Mouse (Mus musculus): ENCODE results near the gene Sectm1a. TPM values are rescaled to one million over a fixed set of nuclear protein-coding genes. Genes with fewer than 3 reads are reported as not detected.
A peak's percentile ranks its signal among the peaks of the same experiment; 100 is the strongest.

Sectm1a gene
- polyA plus RNA-seq (2015; fragmentation: Nextera tagmentation; extraction: Ambion mirVana) = 0.11 TPM in 1 of 2 replicates, not detected in the other

DNA sequence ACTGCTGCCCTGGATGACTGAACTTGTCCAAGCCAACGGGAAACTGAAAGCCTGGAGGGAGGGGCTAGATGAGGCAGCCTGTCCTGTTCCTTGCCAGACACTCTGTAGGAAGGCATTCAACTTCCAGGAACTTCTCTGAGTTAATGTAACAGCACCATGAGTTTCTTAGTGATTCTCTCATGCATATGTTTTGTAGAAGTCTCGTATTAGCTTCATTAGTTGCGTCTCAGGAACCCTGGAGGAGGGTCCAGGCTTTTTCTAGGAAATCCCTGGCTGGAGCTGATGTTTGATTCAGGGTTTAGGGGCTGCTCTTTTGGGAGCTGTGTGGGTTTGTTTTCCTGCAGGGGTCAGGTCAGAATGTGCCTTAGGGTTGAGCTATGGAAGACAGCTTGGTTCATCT is at the start of gene Sectm1a:
TSS of gene Sectm1a (minus strand) at position 101 of the 400 bp plus-strand sequence.
- WGBS = 61% methylated on average over 3 of the region's 3 CpGs
- Histone ChIP-seq H3K27ac (replicated peaks) (no peak within 1 kb of the TSS), H3K4me1 (peaks cover 3% of the 10 kb centered on the region), H3K9ac (no peak within 1 kb of the TSS), H3K4me2 (no peak within 1 kb of the TSS), H3K27me3 (replicated peaks) (peaks cover 3% of the 10 kb centered on the region; the same call in 1 of the 2 replicates), H3K4me3 (no peak within 1 kb of the TSS), H3K9me3 (no peaks in the 10 kb centered on the region), H3K36me3 (no peaks in the 10 kb centered on the region)
- ATAC-seq (ENCODE audit: extremely low read depth, insufficient number of reproducible peaks, low FRiP score, low TSS enrichment) = no peak

DNA sequence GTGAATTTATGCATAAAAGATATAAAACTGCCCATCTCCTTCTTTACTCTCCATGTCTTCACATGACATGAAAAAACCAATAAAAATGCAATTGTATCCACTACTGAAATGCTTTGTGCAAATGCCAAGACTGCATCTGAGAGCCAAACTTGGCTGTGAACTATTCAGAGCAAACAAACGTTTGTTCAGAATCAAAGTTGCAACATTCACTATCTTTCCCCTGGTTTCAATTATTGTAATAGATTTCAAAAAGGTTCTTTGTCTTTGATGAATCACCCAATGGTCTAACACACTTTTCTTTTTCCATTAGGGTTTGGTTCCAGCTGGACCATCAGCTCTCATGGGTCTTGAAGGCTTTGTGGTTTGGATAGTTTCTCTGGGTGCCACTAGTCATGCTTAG is 48.6 kb upstream of the Sectm1a start:
- ATAC-seq (ENCODE audit: extremely low read depth, insufficient number of reproducible peaks, low FRiP score, low TSS enrichment) = no peak
- Histone ChIP-seq H3K27me3 (replicated peaks) (no peaks in the 10 kb centered on the region; the same call in none of the 2 replicates), H3K4me1 (peaks cover 10% of the 10 kb centered on the region), H3K4me2 (no peak overlapping the region), H3K4me3 (no peak overlapping the region), H3K27ac (replicated peaks) (no peak overlapping the region), H3K36me3 (no peaks in the 10 kb centered on the region), H3K9me3 (no peaks in the 10 kb centered on the region), H3K9ac (no peak overlapping the region)
- WGBS = 62% methylated on average over 1 of the region's 1 CpGs

DNA sequence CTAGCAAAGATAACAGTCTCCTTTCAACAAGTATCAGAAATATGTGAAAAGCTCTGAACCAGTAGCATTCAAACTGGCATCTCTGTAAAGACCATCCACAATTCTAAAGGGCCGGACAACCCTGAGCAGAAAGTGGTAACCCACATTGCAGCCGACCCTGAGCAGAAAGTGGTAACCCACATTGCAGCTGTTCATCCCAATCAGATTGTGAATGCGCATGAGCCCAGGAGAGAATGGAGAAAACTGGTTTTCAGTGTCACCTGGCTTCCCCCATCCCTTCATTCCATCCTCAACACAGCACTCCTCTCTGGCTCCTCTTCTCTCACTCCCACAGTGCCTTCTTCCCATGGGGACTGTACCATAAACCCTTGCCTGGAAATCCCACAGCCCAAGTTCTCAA is 46.4 kb upstream of the Sectm1a start:
- no peak overlapping the region for H3K9ac ChIP-seq
- 82% methylated on average over 3 of the region's 3 CpGs for WGBS
- ATAC-seq (ENCODE audit: extremely low read depth, insufficient number of reproducible peaks, low FRiP score, low TSS enrichment) = no peak
- peaks cover 9% of the 10 kb centered on the region for H3K4me1 ChIP-seq
- no peaks in the 10 kb centered on the region; the same call in none of the 2 replicates for H3K27me3 ChIP-seq (replicated peaks)
- no peak overlapping the region for H3K4me3 ChIP-seq
- H3K9me3 ChIP-seq = no peaks in the 10 kb centered on the region
- H3K4me2 ChIP-seq = no peak overlapping the region
- no peak overlapping the region for H3K27ac ChIP-seq (replicated peaks)
- no peaks in the 10 kb centered on the region for H3K36me3 ChIP-seq

DNA sequence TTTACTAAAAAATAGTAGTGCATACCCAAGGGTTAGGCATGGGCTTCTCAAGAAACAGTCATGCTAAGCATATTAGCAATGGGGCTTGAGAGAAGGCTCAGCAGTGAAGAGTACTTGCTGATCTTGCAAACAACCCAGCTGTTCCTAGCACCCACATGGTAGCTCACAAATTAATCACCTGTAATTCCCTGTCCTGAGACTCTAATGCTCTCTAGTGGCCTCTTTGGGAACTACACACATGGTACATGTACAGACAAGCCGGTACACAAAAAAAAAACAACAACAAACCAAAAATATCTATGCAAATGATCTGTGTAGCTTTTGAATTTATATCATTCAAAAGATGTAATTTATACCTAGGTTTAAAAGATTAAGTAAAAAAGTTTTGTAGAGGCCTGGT is 45.4 kb upstream of the Sectm1a start:
- 74% methylated on average over 1 of the region's 1 CpGs for WGBS
- peak overlapping the region; percentile 8; the same call in 1 of the 2 replicates for H3K27ac ChIP-seq (replicated peaks)
- no peak for ATAC-seq (ENCODE audit: extremely low read depth, insufficient number of reproducible peaks, low FRiP score, low TSS enrichment)
- no peak overlapping the region for H3K9ac ChIP-seq
- peaks cover 20% of the 10 kb centered on the region for H3K4me1 ChIP-seq
- no peaks in the 10 kb centered on the region; the same call in none of the 2 replicates for H3K27me3 ChIP-seq (replicated peaks)
- no peak overlapping the region for H3K4me2 ChIP-seq
- no peaks in the 10 kb centered on the region for H3K36me3 ChIP-seq
- H3K4me3 ChIP-seq = no peak overlapping the region
- no peaks in the 10 kb centered on the region for H3K9me3 ChIP-seq

DNA sequence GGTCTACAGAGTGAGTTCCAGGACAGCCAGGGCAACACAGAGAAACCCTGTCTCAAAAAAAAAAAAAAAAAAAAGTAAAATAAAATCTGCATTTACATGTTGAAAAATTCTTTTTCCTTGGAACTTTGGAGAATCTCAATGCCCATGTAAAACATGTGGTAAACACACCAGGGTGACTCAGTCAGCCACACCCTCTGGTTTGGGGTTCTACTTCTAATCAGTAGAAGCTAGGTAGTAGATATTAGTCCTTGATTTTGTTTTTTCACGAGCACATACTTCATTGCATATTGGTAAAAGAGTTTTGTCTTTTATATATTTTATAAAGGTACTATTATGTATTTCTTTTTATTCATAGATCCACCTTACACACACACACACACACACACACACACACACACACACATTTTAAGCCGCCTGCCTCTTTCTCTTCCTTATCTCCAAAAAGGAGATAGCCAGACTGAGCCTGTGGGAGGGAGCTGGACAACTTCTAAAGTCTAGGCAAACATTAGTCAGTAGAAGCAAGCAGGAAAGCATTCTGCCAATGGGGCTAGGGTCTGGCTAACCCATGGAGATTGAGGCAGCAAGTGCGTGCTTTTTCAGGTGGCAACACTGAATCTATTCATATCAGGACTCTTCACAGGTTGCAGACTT is 44.6 kb upstream of the Sectm1a start:
- Histone ChIP-seq H3K27me3 (replicated peaks) (no peaks in the 10 kb centered on the region; the same call in none of the 2 replicates), H3K27ac (replicated peaks) (peak overlapping the region; percentile 8; the same call in 1 of the 2 replicates), H3K9me3 (no peaks in the 10 kb centered on the region), H3K4me2 (no peak overlapping the region), H3K36me3 (no peaks in the 10 kb centered on the region), H3K4me1 (peaks cover 27% of the 10 kb centered on the region), H3K9ac (no peak overlapping the region), H3K4me3 (no peak overlapping the region)
- ATAC-seq (ENCODE audit: extremely low read depth, insufficient number of reproducible peaks, low FRiP score, low TSS enrichment) = no peak
- WGBS = 51% methylated on average over 3 of the region's 3 CpGs

DNA sequence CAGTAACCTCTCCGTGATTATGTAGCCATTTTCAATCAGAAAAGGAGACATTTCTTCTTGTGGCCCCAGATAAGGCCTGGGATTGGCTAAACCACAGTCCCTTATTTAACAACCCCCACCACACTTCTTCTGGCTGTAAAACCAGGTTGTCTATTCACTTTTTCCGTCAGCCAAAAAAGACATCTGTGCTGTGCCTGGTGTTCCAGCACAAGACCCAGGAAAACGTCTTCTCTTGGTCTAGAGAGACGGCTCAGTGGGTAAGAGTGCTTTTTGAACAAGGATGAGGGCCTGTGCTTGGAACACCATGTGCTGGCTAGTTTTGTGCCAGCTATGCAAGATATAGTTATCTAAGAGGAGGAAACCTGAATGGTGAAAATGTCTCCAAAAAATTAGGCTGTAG is 42.4 kb upstream of the Sectm1a start:
- no peak overlapping the region for H3K9ac ChIP-seq
- no peaks in the 10 kb centered on the region; the same call in 1 of the 2 replicates for H3K27me3 ChIP-seq (replicated peaks)
- WGBS = 79% methylated on average over 4 of the region's 4 CpGs
- peaks cover 28% of the 10 kb centered on the region for H3K4me1 ChIP-seq
- no peak overlapping the region for H3K27ac ChIP-seq (replicated peaks)
- no peaks in the 10 kb centered on the region for H3K36me3 ChIP-seq
- no peaks in the 10 kb centered on the region for H3K9me3 ChIP-seq
- no peak for ATAC-seq (ENCODE audit: extremely low read depth, insufficient number of reproducible peaks, low FRiP score, low TSS enrichment)
- H3K4me3 ChIP-seq = no peak overlapping the region
- no peak overlapping the region for H3K4me2 ChIP-seq

DNA sequence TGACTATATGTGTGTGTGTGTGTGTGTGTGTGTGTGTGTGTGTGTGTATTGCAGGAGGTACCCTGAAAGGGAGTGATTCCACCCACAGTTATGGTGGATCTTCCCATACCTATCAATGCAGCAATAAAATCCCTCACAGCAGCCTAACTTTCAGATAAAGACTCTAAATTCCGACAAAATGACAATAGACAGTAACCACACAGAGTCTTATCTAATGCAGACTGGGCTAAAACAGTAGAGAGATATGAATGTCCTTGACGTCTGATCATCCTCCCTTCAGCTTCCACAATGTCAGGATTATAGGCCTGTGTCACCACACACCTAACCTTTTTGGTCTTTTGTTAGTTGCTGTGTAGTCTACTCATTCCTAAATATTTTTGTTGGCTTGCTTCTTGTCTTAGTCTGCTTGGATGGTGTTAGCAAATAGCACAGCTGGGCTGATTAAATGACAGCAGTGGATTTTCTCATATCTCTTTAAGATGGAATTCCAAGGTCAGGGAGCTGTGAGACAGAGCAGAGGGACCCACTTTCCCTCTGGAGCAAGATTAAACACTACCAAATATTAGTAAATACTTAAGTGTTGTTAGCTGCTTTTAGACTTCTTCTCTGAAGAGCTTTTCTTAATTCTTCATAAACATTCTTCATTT is 41.1 kb upstream of the Sectm1a start:
- H3K27ac ChIP-seq (replicated peaks) = peak overlapping the region; percentile 86
- 0 out of 2 replicates have a peak overlapping the region, but pooled peaks have one; percentile 28 for H3K9ac ChIP-seq
- WGBS = 5% methylated on average over 2 of the region's 2 CpGs

DNA sequence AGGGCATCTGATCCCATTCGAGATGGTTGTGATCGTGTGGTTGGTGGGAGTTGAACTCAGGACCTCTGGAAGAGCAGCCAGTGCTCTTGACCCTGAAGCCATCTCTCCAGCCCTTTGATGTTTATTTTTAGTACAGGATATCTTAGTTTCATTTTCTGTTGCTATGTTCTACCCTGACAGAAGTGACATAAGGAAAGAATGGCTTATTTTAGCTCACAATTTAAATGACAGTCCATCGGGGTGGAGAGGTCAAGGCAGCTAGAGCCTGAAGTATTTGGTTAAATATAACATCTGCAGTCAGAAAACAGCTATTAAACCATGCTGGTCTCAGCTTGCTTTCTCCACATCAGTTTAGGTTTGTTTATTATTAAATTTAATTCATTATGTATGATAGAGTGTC is 40.1 kb upstream of the Sectm1a start:
- Histone ChIP-seq H3K27ac (replicated peaks) (peak overlapping the region; percentile 86), H3K4me1 (peaks cover 27% of the 10 kb centered on the region), H3K4me3 (no peak overlapping the region), H3K9me3 (no peaks in the 10 kb centered on the region), H3K36me3 (no peaks in the 10 kb centered on the region), H3K27me3 (replicated peaks) (peaks cover 6% of the 10 kb centered on the region; the same call in 1 of the 2 replicates), H3K4me2 (no peak overlapping the region), H3K9ac (no peak overlapping the region)
- no peak for ATAC-seq (ENCODE audit: extremely low read depth, insufficient number of reproducible peaks, low FRiP score, low TSS enrichment)
- 45% methylated on average over 3 of the region's 3 CpGs for WGBS

More for the DNA sequence above, 41.1 kb upstream of the Sectm1a start:
- no peaks in the 10 kb centered on the region for H3K9me3 ChIP-seq
- no peaks in the 10 kb centered on the region for H3K36me3 ChIP-seq
- ATAC-seq (ENCODE audit: extremely low read depth, insufficient number of reproducible peaks, low FRiP score, low TSS enrichment) = no peak
- no peak overlapping the region for H3K4me2 ChIP-seq
- no peaks in the 10 kb centered on the region for H3K27me3 ChIP-seq (replicated peaks)
- peaks cover 28% of the 10 kb centered on the region for H3K4me1 ChIP-seq
- no peak overlapping the region for H3K4me3 ChIP-seq

DNA sequence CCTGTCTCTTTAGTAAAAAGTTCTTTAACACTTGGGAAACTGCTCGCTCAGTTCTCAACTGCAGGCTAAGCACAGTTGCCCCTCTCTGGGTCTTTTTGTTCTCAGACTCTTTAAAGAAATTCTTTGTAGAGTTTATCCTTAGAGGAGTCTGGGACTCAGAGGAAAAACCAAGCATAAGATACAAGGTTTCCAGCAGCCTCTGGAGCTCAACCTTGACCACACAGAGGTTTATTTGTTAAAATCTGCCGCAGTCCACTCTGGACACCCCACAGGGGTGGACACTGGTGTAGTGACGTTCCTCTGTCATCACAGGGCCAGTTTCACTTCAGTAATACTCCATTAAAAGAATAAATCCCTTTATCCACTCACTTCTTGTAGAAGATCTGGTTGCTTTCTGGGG is 37.6 kb upstream of the Sectm1a start, which contains the start of gene Tex19.2:
TSS of gene Tex19.2 (minus strand) at position 101 of the 400 bp plus-strand sequence.
- no peaks in the 10 kb centered on the region for H3K36me3 ChIP-seq
- H3K27me3 ChIP-seq (replicated peaks) = peaks cover 16% of the 10 kb centered on the region
- no peak within 1 kb of the TSS for H3K27ac ChIP-seq (replicated peaks)
- peaks cover 22% of the 10 kb centered on the region for H3K4me1 ChIP-seq
- ATAC-seq (ENCODE audit: extremely low read depth, insufficient number of reproducible peaks, low FRiP score, low TSS enrichment) = no peak
- H3K9me3 ChIP-seq = no peaks in the 10 kb centered on the region
- 82% methylated on average over 3 of the region's 3 CpGs for WGBS
- no peak within 1 kb of the TSS for H3K4me3 ChIP-seq
- H3K9ac ChIP-seq = no peak within 1 kb of the TSS
- no peak within 1 kb of the TSS for H3K4me2 ChIP-seq

DNA sequence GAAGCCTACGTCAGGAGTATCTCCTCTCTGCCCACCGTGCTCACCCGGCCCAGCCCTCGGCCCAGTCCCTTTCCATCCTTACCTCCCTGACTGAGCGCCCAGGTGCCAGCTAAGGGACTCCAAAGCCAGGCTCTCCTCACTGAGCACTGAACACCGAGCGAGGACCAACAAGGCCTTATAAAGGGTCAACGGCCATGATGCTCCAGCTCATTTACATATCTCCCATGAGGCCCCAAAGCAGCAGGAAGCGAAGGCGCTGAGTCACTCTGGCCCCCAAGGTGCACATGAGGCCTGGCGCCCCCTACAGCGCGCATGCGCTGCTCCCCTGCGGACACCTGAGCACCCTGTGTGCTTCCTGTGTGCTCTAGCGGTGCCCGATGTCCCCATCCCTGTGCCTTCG is 37.1 kb upstream of the Sectm1a start:
- Histone ChIP-seq H3K4me1 (peaks cover 22% of the 10 kb centered on the region), H3K36me3 (no peaks in the 10 kb centered on the region), H3K4me3 (no peak overlapping the region), H3K9ac (no peak overlapping the region), H3K27me3 (replicated peaks) (peaks cover 20% of the 10 kb centered on the region), H3K27ac (replicated peaks) (no peak overlapping the region), H3K9me3 (no peaks in the 10 kb centered on the region), H3K4me2 (no peak overlapping the region)
- ATAC-seq (ENCODE audit: extremely low read depth, insufficient number of reproducible peaks, low FRiP score, low TSS enrichment) = no peak
- whole genome bisulfite sequencing = 89% methylated on average over 18 of the region's 18 CpGs

DNA sequence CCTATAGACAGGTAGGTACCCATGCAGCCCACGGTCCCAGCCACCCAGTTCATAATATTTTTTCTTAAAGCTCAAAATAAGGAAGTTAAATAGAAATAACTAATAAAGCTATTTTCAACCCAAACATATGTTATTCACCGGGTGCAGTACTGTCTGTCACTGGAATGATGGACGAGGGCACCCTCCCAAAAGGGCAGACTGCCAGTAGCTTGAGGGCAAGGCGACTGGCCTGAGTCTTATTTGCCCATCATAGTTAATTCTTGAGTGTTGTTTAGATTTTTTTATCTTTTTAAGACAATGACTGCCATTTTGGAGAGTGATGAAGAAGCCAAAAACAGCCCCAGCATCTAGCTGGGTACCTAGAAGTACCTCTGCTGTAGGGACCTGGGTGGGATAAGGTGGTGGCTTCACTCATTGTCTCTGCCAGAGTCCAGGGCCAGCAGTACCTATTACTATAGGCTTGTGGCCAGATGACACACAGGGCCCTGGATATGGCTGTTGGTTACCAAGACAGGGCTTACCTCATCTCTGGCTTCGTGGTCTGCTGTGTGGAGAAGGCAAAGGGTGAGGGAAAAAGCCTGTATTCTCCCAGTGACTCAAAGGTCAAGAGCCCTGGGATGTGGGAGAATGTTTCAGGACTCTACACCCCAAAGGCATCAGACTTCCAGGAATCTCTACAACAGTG is 31.2 kb upstream of the Sectm1a start:
- Histone ChIP-seq H3K4me3 (no peak overlapping the region), H3K27me3 (replicated peaks) (peaks cover 39% of the 10 kb centered on the region), H3K9me3 (no peaks in the 10 kb centered on the region), H3K4me2 (no peak overlapping the region), H3K4me1 (peaks cover 33% of the 10 kb centered on the region), H3K36me3 (no peaks in the 10 kb centered on the region), H3K9ac (no peak overlapping the region), H3K27ac (replicated peaks) (no peak overlapping the region)
- ATAC-seq (ENCODE audit: extremely low read depth, insufficient number of reproducible peaks, low FRiP score, low TSS enrichment) = no peak
- WGBS = 72% methylated on average over 5 of the region's 5 CpGs

All from heart, embryonic 13.5 days (tissue).